8 mouse cellular contexts compared by ENCODE assay signal in genomic region chr11:117783089-117783488, GRCm38 (mm10). TPM values are rescaled to one million over a fixed set of nuclear protein-coding genes. Genes with fewer than 3 reads are reported as not detected.
DNase-seq lines count a peak whose midpoint lies in the region; ATAC-seq and TF ChIP-seq lines count a peak whose summit lies in the region.

No protein-coding gene starts in this region.

- H3K4me2 ChIP-seq in kidney, embryonic 15.5 days, result peak overlapping the region; percentile 99
- peak overlapping the region; percentile 98 for H3K4me2 ChIP-seq in lung, embryonic 15.5 days

- intact Hi-C loops in heart, adult 2 months (cut with DNase I), result loop anchor here (2.0 kb wide), 1 partner anchor 42 kb away; the partner anchor contains the start of gene Afmid

- peak; percentile 66 for DNase-seq in right cerebral cortex, postnatal 14 days
- DNase-seq in right cerebral cortex, postnatal 25 days, result no peak
- DNase-seq in c-Kit-positive CD71-positive TER-119-positive erythroid progenitor cells, embryonic 14.5 days (ENCODE audit: low spot score), result peak; percentile 60
- peak; percentile 72 to 74 for DNase-seq in heart, adult 2 months
- DNase-seq in retina, postnatal 1 day, result peak; percentile 86
- DNase-seq in ovary, postnatal 10 days (ENCODE audit: low spot score), result no peak

- WGBS in heart, adult 2 months, result 12% methylated on average over 31 of the region's 31 CpGs
- WGBS in kidney, embryonic 15.5 days, result 5% methylated on average over 28 of the region's 31 CpGs
- WGBS in lung, embryonic 15.5 days, result 4% methylated on average over 31 of the region's 31 CpGs

- peak; percentile 58; the same call in 1 of the 2 replicates for TF ChIP-seq POLR2A in heart, adult 2 months (IDR thresholded peaks at IDR 0.05; ENCODE audit: insufficient read depth, low read depth, low read length)

- H3K36me3 ChIP-seq in heart, adult 2 months (ENCODE audit: control insufficient read depth, insufficient read depth, low read length), result no peaks in the 10 kb centered on the region
- peaks cover 1% of the 10 kb centered on the region; the same call in 1 of the 2 replicates for H3K36me3 ChIP-seq in kidney, embryonic 15.5 days
- no peaks in the 10 kb centered on the region for H3K36me3 ChIP-seq in lung, embryonic 15.5 days

- peaks cover 6% of the 10 kb centered on the region; the same call in 1 of the 2 replicates for H3K4me1 ChIP-seq in heart, adult 2 months (ENCODE audit: control insufficient read depth, insufficient read depth, low read length)
- H3K4me1 ChIP-seq in kidney, embryonic 15.5 days, result peaks cover 62% of the 10 kb centered on the region
- peaks cover 51% of the 10 kb centered on the region for H3K4me1 ChIP-seq in lung, embryonic 15.5 days

- H3K27ac ChIP-seq in heart, adult 2 months, result peak overlapping the region; percentile 96
- H3K27ac ChIP-seq in kidney, embryonic 15.5 days, result peak overlapping the region; percentile 97
- peak overlapping the region; percentile 88 for H3K27ac ChIP-seq in lung, embryonic 15.5 days

- TF ChIP-seq CTCF in heart, adult 2 months (IDR thresholded peaks at IDR 0.05), result peak; percentile 89

- TF ChIP-seq EP300 in heart, adult 2 months (IDR thresholded peaks at IDR 0.05; ENCODE audit: insufficient read depth, low read depth, low read length), result no peak

- peak overlapping the region; percentile 85 for H3K9ac ChIP-seq in heart, adult 2 months (ENCODE audit: low read depth, low read length)
- H3K9ac ChIP-seq in kidney, embryonic 15.5 days, result peak overlapping the region; percentile 27; the same call in 1 of the 2 replicates
- H3K9ac ChIP-seq in lung, embryonic 15.5 days, result peak overlapping the region; percentile 32

- peak overlapping the region; percentile 52 for H3K4me3 ChIP-seq in heart, adult 2 months
- H3K4me3 ChIP-seq in kidney, embryonic 15.5 days (replicated peaks), result peak overlapping the region; percentile 61
- H3K4me3 ChIP-seq in lung, embryonic 15.5 days, result peak overlapping the region; percentile 54

- H3K27me3 ChIP-seq in heart, adult 2 months (ENCODE audit: control insufficient read depth, insufficient read depth, low read length), result no peaks in the 10 kb centered on the region
- H3K27me3 ChIP-seq in kidney, embryonic 15.5 days, result peaks cover 6% of the 10 kb centered on the region; the same call in 1 of the 2 replicates
- no peaks in the 10 kb centered on the region for H3K27me3 ChIP-seq in lung, embryonic 15.5 days

- H3K79me2 ChIP-seq in heart, adult 2 months (replicated peaks; ENCODE audit: control insufficient read depth, insufficient read depth, low read length), result no peaks in the 10 kb centered on the region

- ATAC-seq in kidney, embryonic 15.5 days (replicated peaks; ENCODE audit: low FRiP score), result 0 out of 2 replicates have a peak, but pooled peaks have one; percentile 13
- ATAC-seq in lung, embryonic 15.5 days (ENCODE audit: borderline replicate concordance, extremely low read depth, low FRiP score, low TSS enrichment), result 0 out of 2 replicates have a peak, but pooled peaks have one; percentile 17

- no peaks in the 10 kb centered on the region for H3K9me3 ChIP-seq in kidney, embryonic 15.5 days (replicated peaks)
- no peaks in the 10 kb centered on the region for H3K9me3 ChIP-seq in lung, embryonic 15.5 days

RNA-seq across cellular contexts. Expression of gene Tmc6, which starts 1.1 kb away (rescaled TPM):
- total RNA-seq in heart, adult 2 months (2021), result 10 to 100 TPM; 12.6 to 15.7 TPM
- 18.1 and 23.3 TPM in 2 replicates for polyA plus RNA-seq in heart, adult 2 months (2012; rRNA removed)
- polyA plus RNA-seq in kidney, embryonic 15.5 days (2015; fragmentation: Nextera tagmentation; extraction: Ambion mirVana), result 36.2 and 37.5 TPM in 2 replicates
- 24.2 and 24.7 TPM in 2 replicates for polyA plus RNA-seq in lung, embryonic 15.5 days (2015; fragmentation: Nextera tagmentation; extraction: Ambion mirVana)

RNA-seq across cellular contexts. Expression of gene Tmc8, which starts 1.2 kb away (rescaled TPM):
- 1 to 10 TPM; 3.3 to 3.7 TPM for total RNA-seq in heart, adult 2 months (2021)
- polyA plus RNA-seq in heart, adult 2 months (2012; rRNA removed), result 6.1 and 9.5 TPM in 2 replicates
- 2.7 and 3.6 TPM in 2 replicates for polyA plus RNA-seq in kidney, embryonic 15.5 days (2015; fragmentation: Nextera tagmentation; extraction: Ambion mirVana)
- 3.0 and 3.2 TPM in 2 replicates for polyA plus RNA-seq in lung, embryonic 15.5 days (2015; fragmentation: Nextera tagmentation; extraction: Ambion mirVana)

RNA-seq across cellular contexts. Expression of gene 6030468B19Rik, which starts 14.4 kb away (rescaled TPM):
- not detected for total RNA-seq in heart, adult 2 months (2021)
- polyA plus RNA-seq in heart, adult 2 months (2012; rRNA removed), result 0.16 TPM in 1 of 2 replicates, not detected in the other
- polyA plus RNA-seq in kidney, embryonic 15.5 days (2015; fragmentation: Nextera tagmentation; extraction: Ambion mirVana), result 0.36 and 1.7 TPM in 2 replicates
- polyA plus RNA-seq in lung, embryonic 15.5 days (2015; fragmentation: Nextera tagmentation; extraction: Ambion mirVana), result 0.32 and 0.74 TPM in 2 replicates

RNA-seq across cellular contexts. Expression of gene Gm20708, which starts 26.4 kb away (rescaled TPM):
- under 1 TPM; 0.44 to 0.48 TPM for total RNA-seq in heart, adult 2 months (2021)
- 0.57 and 0.79 TPM in 2 replicates for polyA plus RNA-seq in heart, adult 2 months (2012; rRNA removed)
- polyA plus RNA-seq in kidney, embryonic 15.5 days (2015; fragmentation: Nextera tagmentation; extraction: Ambion mirVana), result 0.54 and 0.91 TPM in 2 replicates
- polyA plus RNA-seq in lung, embryonic 15.5 days (2015; fragmentation: Nextera tagmentation; extraction: Ambion mirVana), result 0.24 TPM in 1 of 2 replicates, not detected in the other

RNA-seq across cellular contexts. Expression of gene Syngr2, which starts 26.4 kb away (rescaled TPM):
- 100 to 1,000 TPM; 109 to 129 TPM for total RNA-seq in heart, adult 2 months (2021)
- polyA plus RNA-seq in heart, adult 2 months (2012; rRNA removed), result 217 and 273 TPM in 2 replicates
- polyA plus RNA-seq in kidney, embryonic 15.5 days (2015; fragmentation: Nextera tagmentation; extraction: Ambion mirVana), result 78.0 and 80.5 TPM in 2 replicates
- 63.3 and 73.7 TPM in 2 replicates for polyA plus RNA-seq in lung, embryonic 15.5 days (2015; fragmentation: Nextera tagmentation; extraction: Ambion mirVana)

Comparison
In these comparisons a context has a peak if more than half of its experiments do, and no peak if none do; other contexts are left out.
1. DNase-seq: peak in right cerebral cortex, postnatal 14 days (single experiment), c-Kit-positive CD71-positive TER-119-positive erythroid progenitor cells, embryonic 14.5 days (single experiment), heart, adult 2 months (2 of 2) and retina, postnatal 1 day (single experiment); none in right cerebral cortex, postnatal 25 days (single experiment) and ovary, postnatal 10 days (single experiment).
2. H3K9ac ChIP-seq: peak in every context shown above with its lines; median percentile 85 in heart, adult 2 months; 32 in lung, embryonic 15.5 days; 27 in kidney, embryonic 15.5 days.
3. Peak in every context shown above with its lines, with median percentiles within 50 percentile points of each other: H3K27ac ChIP-seq and H3K4me3 ChIP-seq.